Mouse (Mus musculus): ENCODE results near the gene 2310039H08Rik. TPM values are rescaled to one million over a fixed set of nuclear protein-coding genes. Genes with fewer than 3 reads are reported as not detected.

Gene 2310039H08Rik
- 55.0 and 57.9 TPM in 2 replicates for polyA plus RNA-seq (2014; fragmentation: Nextera tagmentation; extraction: Ambion mirVana)

DNA sequence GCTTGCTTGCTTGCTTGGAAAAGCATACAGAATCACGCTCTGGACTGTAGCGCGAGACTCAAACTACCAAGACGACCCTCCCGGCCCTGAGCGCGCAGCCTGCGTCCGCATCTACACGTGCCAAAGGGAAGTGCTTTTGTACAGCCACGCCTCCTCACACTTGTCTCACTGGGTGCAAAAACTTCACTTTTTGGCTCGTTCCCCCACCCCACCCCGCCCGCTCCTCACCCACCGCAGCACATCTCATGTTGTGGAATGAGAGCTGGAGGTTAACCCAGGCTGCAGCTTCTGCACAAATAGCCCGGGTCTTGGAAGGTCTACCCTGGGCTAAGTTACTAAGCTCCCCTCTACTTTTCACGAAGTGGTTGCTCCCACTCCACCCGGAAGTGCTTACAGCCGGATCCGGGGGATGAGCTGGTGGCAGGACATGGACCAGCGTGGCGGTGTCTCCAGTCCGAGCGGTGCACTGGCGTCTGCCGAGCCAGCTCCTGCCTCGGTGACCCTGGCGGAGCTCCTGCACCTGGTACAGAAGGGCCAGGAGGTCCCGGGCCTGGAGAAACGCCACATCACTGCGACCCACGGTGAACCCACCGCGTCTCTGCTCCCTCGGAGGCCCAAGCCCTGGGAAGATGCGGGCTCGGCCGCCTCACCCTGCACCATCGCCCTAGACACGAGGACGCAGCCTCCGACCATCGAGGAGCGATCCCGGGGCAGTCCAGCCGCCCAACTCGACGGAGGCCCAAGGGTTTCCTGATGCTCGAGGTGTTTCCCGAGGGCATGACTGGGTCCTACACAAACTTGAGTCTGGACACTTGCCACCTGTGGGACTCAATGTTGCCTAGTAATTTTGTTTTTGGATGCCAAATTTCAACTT lies at the start of gene 2310039H08Rik:
2310039H08Rik (plus strand) TSS at position 232 of the 874 bp plus-strand sequence.
- Histone ChIP-seq H3K27me3 (ENCODE audit: control insufficient read depth, insufficient read depth, low read length) (no peaks in the 10 kb centered on the region), H3K9ac (ENCODE audit: low read length) (peak within 1 kb of the TSS; percentile 81), H3K4me1 (ENCODE audit: control insufficient read depth, insufficient read depth, low read length) (peaks cover 12% of the 10 kb centered on the region), H3K4me3 (ENCODE audit: low read depth, low read length) (peak within 1 kb of the TSS; percentile 84), H3K36me3 (ENCODE audit: control insufficient read depth, insufficient read depth, low read length) (peaks cover 18% of the 10 kb centered on the region), H3K27ac (ENCODE audit: low read depth, low read length) (0 out of 2 replicates have a peak within 1 kb of the TSS, but pooled peaks have one; percentile 55), H3K9me3 (ENCODE audit: control insufficient read depth, low read length) (no peaks in the 10 kb centered on the region), H3K4me2 (peak within 1 kb of the TSS; percentile 76)
- ATAC-seq (ENCODE audit: low FRiP score) (peak; percentile 91), DNase-seq (ENCODE audit: low spot score, missing footprints) (peak; percentile 98)
- WGBS = under 1% methylated on average over 50 of the region's 50 CpGs

DNA sequence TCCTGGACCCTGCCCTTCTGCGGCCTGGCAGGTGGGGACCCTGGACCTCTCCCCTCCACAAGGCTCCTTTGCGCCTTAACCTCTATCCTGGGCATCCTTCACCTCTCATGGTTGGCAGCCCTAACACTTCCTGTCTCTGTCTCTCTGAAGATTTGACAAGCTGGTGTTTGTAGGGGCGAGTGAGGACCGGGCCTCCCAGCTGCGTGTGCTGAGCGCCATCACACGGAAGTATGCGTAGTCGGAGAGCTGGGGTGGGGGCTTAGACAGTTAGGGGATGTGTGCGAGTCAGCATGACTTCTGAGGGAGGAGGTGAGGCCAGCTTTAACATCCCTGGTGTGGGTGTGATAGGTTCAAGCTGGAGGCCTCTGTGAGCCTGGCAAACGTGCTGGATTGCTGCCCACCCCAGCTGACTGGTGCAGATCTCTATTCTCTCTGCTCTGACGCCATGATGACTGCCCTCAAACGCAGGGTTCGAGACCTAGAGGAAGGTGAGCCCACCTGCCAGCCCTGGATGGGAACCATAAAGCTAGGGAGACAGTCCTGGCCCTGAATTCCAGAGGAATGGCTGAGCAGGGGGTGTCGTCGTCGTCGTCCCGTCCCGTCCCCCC lies 47.9 kb upstream of the 2310039H08Rik start:
- Histone ChIP-seq H3K27me3 (ENCODE audit: control insufficient read depth, insufficient read depth, low read length) (peaks cover 3% of the 10 kb centered on the region), H3K4me3 (ENCODE audit: low read depth, low read length) (no peak overlapping the region), H3K9ac (ENCODE audit: low read length) (no peak overlapping the region), H3K36me3 (ENCODE audit: control insufficient read depth, insufficient read depth, low read length) (no peaks in the 10 kb centered on the region), H3K27ac (ENCODE audit: low read depth, low read length) (no peak overlapping the region), H3K4me1 (ENCODE audit: control insufficient read depth, insufficient read depth, low read length) (no peaks in the 10 kb centered on the region), H3K9me3 (ENCODE audit: control insufficient read depth, low read length) (no peaks in the 10 kb centered on the region), H3K4me2 (no peak overlapping the region)
- 83% methylated on average over 20 of the region's 20 CpGs for WGBS
- DNase-seq (ENCODE audit: low spot score, missing footprints) (peak; percentile 47), ATAC-seq (ENCODE audit: low FRiP score) (no peak)

DNA sequence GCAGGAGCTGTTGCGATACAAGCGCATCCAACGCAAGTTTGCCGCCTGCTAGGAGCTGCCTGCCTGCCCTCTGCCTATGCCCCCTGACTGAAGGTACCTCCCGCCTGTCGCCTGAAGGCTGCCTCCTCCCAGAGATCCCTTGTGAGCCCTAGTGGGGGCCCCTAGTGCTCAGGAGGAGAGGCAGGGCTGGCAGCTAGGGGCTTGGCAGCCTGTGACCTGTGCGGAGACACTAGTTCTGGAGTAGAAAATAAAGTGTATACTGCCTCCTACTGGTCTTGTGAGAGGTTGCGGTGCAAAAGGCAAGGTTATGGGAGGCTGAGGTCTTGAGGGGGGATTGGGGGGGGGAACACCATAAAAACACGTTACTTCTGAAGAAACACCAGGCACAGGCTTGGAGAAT lies 47.2 kb upstream of the 2310039H08Rik start:
- Histone ChIP-seq H3K36me3 (ENCODE audit: control insufficient read depth, insufficient read depth, low read length) (no peaks in the 10 kb centered on the region), H3K9me3 (ENCODE audit: control insufficient read depth, low read length) (no peaks in the 10 kb centered on the region), H3K4me1 (ENCODE audit: control insufficient read depth, insufficient read depth, low read length) (no peaks in the 10 kb centered on the region), H3K4me2 (no peak overlapping the region), H3K27ac (ENCODE audit: low read depth, low read length) (no peak overlapping the region), H3K27me3 (ENCODE audit: control insufficient read depth, insufficient read depth, low read length) (peaks cover 3% of the 10 kb centered on the region), H3K9ac (ENCODE audit: low read length) (no peak overlapping the region), H3K4me3 (ENCODE audit: low read depth, low read length) (no peak overlapping the region)
- peak; percentile 82 for DNase-seq (ENCODE audit: low spot score, missing footprints)
- ATAC-seq (ENCODE audit: low FRiP score) = peak; percentile 54; the same call in 1 of the 2 replicates
- WGBS = 46% methylated on average over 9 of the region's 9 CpGs

DNA sequence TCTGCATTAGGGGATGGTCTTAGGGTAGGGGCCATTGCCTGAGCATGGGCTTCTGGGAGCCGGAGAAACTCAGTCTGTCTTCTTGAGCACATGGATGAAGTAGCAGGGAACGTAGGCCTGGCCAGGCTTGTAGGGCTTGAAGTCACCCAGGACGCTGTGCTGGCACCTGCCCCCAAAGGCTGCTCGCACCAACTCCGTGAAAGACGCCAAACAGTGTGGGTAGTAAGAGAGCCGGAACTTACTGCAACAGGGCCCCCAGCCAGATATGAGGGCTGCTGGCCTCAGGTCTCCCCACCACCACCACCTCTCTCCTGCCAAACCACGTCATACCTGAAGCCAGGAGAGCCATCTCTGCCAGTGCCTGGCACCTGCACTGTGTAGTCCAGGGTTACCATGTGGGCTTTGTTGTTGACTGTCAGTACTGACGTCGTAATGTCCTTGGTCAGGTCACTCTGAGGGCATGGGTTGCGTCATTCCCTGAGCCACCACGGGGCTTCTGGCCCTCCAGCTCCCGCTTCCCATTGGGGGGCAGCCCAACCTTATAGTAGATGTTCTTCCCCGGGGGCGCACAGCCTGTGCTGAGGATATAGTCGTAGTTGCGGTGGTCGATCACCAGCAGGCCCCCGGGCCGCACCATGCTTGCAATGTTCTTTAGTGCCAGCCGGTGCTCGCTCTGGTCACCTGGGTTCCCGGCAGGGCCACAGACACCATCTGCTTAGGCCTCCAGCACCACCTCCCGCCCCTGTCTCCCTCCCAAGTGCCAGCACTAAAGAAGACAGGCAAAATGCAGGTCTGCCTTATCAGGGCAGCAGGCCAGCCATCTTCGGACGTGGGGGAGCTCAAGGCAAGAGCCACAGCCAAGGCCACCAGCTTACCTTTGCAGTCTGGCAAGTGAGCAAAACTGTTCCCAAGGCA lies 46.4 kb upstream of the 2310039H08Rik start:
- 94% methylated on average over 26 of the region's 26 CpGs for WGBS
- Histone ChIP-seq H3K36me3 (ENCODE audit: control insufficient read depth, insufficient read depth, low read length) (no peaks in the 10 kb centered on the region), H3K27ac (ENCODE audit: low read depth, low read length) (no peak overlapping the region), H3K27me3 (ENCODE audit: control insufficient read depth, insufficient read depth, low read length) (peaks cover 3% of the 10 kb centered on the region), H3K4me1 (ENCODE audit: control insufficient read depth, insufficient read depth, low read length) (no peaks in the 10 kb centered on the region), H3K4me2 (no peak overlapping the region), H3K9me3 (ENCODE audit: control insufficient read depth, low read length) (no peaks in the 10 kb centered on the region), H3K4me3 (ENCODE audit: low read depth, low read length) (no peak overlapping the region), H3K9ac (ENCODE audit: low read length) (no peak overlapping the region)
- 0 out of 2 replicates have a peak, but pooled peaks have one; percentile 4 for ATAC-seq (ENCODE audit: low FRiP score)
- DNase-seq (ENCODE audit: low spot score, missing footprints) = peak; percentile 82

DNA sequence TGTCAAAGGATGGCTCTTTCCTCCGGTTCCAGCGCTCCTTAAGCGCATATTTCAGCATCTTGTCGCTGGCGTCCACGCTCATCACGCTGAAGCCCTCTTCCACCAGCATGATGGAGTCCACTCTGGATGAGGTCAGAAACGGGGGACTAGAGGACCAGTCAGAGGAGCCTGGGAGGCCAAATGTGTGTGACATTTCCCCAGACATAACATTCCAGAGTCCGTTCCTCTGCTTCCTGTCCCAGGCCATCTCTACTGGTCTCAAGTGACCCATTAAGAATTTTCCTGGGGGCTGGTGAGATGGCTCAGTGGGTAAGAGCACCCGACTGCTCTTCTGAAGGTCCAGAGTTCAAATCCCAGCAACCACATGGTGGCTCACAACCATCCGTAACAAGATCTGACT lies 45.2 kb upstream of the 2310039H08Rik start:
- Histone ChIP-seq H3K36me3 (ENCODE audit: control insufficient read depth, insufficient read depth, low read length) (no peaks in the 10 kb centered on the region), H3K27ac (ENCODE audit: low read depth, low read length) (no peak overlapping the region), H3K27me3 (ENCODE audit: control insufficient read depth, insufficient read depth, low read length) (peaks cover 3% of the 10 kb centered on the region), H3K4me1 (ENCODE audit: control insufficient read depth, insufficient read depth, low read length) (no peaks in the 10 kb centered on the region), H3K9me3 (ENCODE audit: control insufficient read depth, low read length) (no peaks in the 10 kb centered on the region), H3K4me2 (no peak overlapping the region), H3K4me3 (ENCODE audit: low read depth, low read length) (no peak overlapping the region), H3K9ac (ENCODE audit: low read length) (no peak overlapping the region)
- 95% methylated on average over 11 of the region's 11 CpGs for WGBS
- ATAC-seq (ENCODE audit: low FRiP score) (no peak), DNase-seq (ENCODE audit: low spot score, missing footprints) (peak; percentile 61)

DNA sequence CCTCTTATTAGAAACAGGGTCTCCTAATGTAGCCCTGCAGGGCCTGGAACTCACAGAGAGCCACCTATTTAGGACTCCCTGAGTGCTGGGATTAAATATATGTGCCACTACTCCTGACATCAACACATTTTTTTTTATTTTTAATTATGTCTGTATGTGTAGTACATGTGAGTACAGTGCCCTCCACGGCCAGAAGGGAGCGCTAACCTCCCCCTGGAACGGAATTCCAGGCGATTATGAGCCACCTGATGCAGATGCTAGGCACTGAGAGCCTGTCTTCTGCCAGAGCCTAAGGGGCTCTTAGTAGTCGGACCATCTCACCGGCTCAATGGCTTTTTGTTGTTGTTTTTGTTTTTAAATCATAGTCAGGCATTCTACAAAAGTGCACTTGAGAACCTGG lies 44.4 kb upstream of the 2310039H08Rik start:
- Histone ChIP-seq H3K4me2 (no peak overlapping the region), H3K27ac (ENCODE audit: low read depth, low read length) (no peak overlapping the region), H3K9me3 (ENCODE audit: control insufficient read depth, low read length) (no peaks in the 10 kb centered on the region), H3K9ac (ENCODE audit: low read length) (no peak overlapping the region), H3K27me3 (ENCODE audit: control insufficient read depth, insufficient read depth, low read length) (peaks cover 3% of the 10 kb centered on the region), H3K36me3 (ENCODE audit: control insufficient read depth, insufficient read depth, low read length) (no peaks in the 10 kb centered on the region), H3K4me1 (ENCODE audit: control insufficient read depth, insufficient read depth, low read length) (no peaks in the 10 kb centered on the region), H3K4me3 (ENCODE audit: low read depth, low read length) (no peak overlapping the region)
- 40% methylated on average over 6 of the region's 6 CpGs for WGBS
- DNase-seq (ENCODE audit: low spot score, missing footprints) (no peak), ATAC-seq (ENCODE audit: low FRiP score) (no peak)

DNA sequence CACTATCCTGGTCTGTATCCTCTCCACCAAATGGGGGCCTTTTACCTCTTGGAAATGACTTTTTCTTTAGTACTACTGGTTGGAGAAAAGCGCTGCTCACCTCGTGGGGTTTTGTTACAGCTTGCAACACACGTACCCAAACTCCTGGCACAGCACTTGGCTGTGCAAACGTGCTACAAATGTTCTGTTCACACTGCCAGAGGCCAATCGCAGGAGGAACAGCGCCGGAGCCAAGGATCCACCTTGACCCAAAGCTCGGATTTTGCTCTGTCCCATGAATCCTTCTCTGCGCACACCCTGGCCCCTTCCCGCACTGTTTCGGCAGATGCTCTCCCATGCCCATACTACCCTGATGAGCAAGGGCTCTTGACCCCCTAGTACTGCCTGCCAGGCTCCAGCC lies 43.9 kb upstream of the 2310039H08Rik start:
- no peaks in the 10 kb centered on the region for H3K4me1 ChIP-seq (ENCODE audit: control insufficient read depth, insufficient read depth, low read length)
- no peak overlapping the region for H3K4me3 ChIP-seq (ENCODE audit: low read depth, low read length)
- DNase-seq (ENCODE audit: low spot score, missing footprints) = peak; percentile 80
- peaks cover 3% of the 10 kb centered on the region for H3K27me3 ChIP-seq (ENCODE audit: control insufficient read depth, insufficient read depth, low read length)
- H3K9ac ChIP-seq (ENCODE audit: low read length) = no peak overlapping the region
- no peaks in the 10 kb centered on the region for H3K36me3 ChIP-seq (ENCODE audit: control insufficient read depth, insufficient read depth, low read length)
- WGBS = 49% methylated on average over 11 of the region's 11 CpGs
- no peaks in the 10 kb centered on the region for H3K9me3 ChIP-seq (ENCODE audit: control insufficient read depth, low read length)
- H3K27ac ChIP-seq (ENCODE audit: low read depth, low read length) = no peak overlapping the region
- H3K4me2 ChIP-seq = no peak overlapping the region
- ATAC-seq (ENCODE audit: low FRiP score) = no peak

DNA sequence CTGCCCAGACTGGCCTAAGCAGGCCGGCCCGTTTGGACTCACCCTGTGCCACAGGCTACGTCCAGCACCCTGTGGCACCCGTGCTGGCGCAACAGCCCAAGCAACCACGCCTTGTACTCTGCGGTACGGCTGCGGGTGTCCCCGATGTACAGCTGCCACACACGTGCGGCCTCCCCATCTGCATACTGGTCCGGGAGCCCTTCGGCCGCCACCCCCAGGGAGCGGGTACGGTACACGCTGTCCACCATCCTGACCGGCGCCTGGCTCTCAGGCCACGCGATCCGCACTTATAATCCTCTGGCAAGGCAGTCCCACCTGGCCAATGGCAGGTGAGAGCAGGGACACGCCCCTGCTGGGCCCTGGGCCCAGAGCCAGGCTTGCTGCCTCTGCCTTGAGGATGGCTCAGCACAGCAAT lies 43.5 kb upstream of the 2310039H08Rik start, which contains the start of gene Gnmt:
Gnmt (minus strand) TSS at position 265 of the 415 bp plus-strand sequence.
- H3K9me3 ChIP-seq (ENCODE audit: control insufficient read depth, low read length) = no peaks in the 10 kb centered on the region
- peaks cover 3% of the 10 kb centered on the region for H3K27me3 ChIP-seq (ENCODE audit: control insufficient read depth, insufficient read depth, low read length)
- no peaks in the 10 kb centered on the region for H3K4me1 ChIP-seq (ENCODE audit: control insufficient read depth, insufficient read depth, low read length)
- WGBS = 20% methylated on average over 24 of the region's 24 CpGs
- H3K36me3 ChIP-seq (ENCODE audit: control insufficient read depth, insufficient read depth, low read length) = no peaks in the 10 kb centered on the region
- no peak within 1 kb of the TSS for H3K4me3 ChIP-seq (ENCODE audit: low read depth, low read length)
- H3K27ac ChIP-seq (ENCODE audit: low read depth, low read length) = no peak within 1 kb of the TSS
- ATAC-seq (ENCODE audit: low FRiP score) = 0 out of 2 replicates have a peak, but pooled peaks have one; percentile 14
- no peak within 1 kb of the TSS for H3K9ac ChIP-seq (ENCODE audit: low read length)
- peak; percentile 85 for DNase-seq (ENCODE audit: low spot score, missing footprints)
- no peak within 1 kb of the TSS for H3K4me2 ChIP-seq

All from midbrain, embryonic 11.5 days (tissue).